Mouse (Mus musculus) E14TG2a.4 (cell line): ENCODE results near the gene Ccdc103.
A peak's percentile ranks its signal among the peaks of the same experiment; 100 is the strongest.

ENCODE experiments used
- CTCF ChIP-seq: conservative IDR thresholded peaks from 2 replicates; pipeline ENCODE4 v1.5.1; 2014; ENCODE audit warnings: low read length
- NANOG ChIP-seq: IDR thresholded peaks from 2 replicates; pipeline ENCODE4 v1.6.1; 2014; ENCODE audit warnings: borderline replicate concordance, low read length, mixed read lengths
- POU5F1 ChIP-seq: IDR thresholded peaks from 2 replicates; pipeline ENCODE4 v1.6.1; 2014; ENCODE audit warnings: low read length, borderline replicate concordance

GRCm38 (mm10) chr11:102853760-102854159 lies 27.2 kb upstream of the Ccdc103 start:
- peak; percentile 75 for TF ChIP-seq CTCF
- TF ChIP-seq NANOG: no peak
- TF ChIP-seq POU5F1: no peak
